Mouse (Mus musculus) layer of hippocampus, adult 8-10 months (tissue): Measurements from ENCODE around the gene Osbpl2. TPM values are rescaled to one million over a fixed set of nuclear protein-coding genes. Genes with fewer than 3 reads are reported as not detected.

ENCODE experiments used
- DNase-seq, 2 experiments: peaks; one replicate each; pipeline ENCODE4 v3.0.0; 2022; ENCODE audit warnings: low spot score in 2 of 2
- total RNA-seq, 4 experiments: library from RNA; stranded (reverse); gene quantifications; 2 replicates each; pipeline ENCODE4 v1.2.4; 2022

Gene Osbpl2
- total RNA-seq: 10 to 100 TPM; 49.3 to 57.5 (median 52.7) TPM

DNA sequence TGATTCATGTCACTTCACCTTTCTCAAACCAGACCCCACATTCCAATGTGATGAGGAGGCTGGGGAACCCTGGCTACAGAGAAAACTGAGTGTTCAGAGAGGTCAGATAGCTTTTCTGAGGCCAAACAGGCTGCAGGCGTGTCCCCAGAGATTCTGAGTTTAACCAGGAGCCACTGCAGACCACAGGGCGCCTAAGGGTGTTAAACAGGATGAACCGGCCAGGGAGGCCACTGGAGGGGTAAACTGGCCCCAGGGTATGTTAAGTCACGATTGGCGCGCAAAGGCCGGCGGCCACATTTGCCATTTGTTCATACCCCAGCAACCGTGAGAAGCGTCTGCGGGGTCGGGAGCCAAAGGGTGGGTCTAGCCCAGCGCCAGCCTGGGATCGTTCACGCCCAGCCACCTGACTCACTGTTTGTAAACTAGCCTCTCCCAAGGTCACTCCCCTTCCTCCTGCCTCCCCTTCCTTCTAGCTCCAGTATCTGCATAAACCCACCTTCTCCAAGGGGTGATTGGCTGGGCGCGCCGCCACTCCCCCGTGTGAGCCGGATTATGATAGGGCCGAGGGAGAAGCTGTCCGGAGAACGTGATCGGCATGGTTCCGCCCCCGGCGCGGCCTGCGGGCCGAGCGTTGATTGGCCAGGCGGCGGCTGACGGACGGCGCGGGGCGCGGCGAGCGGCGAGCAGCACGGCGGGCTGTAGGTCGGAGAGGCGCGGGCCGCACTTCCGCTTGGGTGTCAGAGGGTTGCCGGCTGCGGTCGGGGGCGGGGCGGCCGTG, at the start of gene Osbpl2:
Gene Osbpl2, plus strand, starts transcription at position 646 of the 778 bp plus-strand sequence.
- peak; percentile 99 to 100 for DNase-seq

DNA sequence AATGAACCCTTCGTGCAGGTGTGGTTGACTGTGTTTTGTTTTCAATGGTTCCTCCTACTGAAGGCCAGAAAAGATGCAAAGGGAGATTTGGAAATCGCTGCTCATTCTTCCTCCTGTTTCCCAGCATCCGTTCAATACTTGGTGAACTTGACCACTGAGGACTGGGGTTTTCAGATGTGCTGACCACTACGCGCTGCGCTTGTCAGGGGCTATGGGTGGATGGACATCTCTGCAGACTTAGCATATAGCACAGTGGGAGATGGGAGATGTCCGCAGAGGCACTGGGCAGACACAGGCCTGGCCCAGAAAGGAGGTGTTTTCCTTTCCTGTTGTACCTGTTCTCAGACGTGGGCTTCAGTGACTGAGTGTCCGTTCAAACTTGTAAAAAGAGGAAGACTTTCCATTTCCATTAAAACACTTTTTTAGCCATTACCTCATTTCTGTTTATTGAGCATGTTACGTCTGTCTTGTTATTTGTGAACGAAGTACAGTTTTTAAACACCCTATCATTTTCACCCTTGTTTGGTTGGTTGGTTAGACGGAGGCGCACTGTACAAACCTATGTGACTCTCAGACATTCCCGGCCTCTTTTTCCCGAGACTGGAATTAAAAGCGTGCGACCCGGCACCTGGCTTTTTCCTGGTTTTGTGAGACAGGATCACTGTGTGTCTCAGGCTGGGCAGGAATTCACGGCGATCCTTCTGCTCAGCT, 49.2 kb upstream of the Osbpl2 start:
- DNase-seq: no peak

DNA sequence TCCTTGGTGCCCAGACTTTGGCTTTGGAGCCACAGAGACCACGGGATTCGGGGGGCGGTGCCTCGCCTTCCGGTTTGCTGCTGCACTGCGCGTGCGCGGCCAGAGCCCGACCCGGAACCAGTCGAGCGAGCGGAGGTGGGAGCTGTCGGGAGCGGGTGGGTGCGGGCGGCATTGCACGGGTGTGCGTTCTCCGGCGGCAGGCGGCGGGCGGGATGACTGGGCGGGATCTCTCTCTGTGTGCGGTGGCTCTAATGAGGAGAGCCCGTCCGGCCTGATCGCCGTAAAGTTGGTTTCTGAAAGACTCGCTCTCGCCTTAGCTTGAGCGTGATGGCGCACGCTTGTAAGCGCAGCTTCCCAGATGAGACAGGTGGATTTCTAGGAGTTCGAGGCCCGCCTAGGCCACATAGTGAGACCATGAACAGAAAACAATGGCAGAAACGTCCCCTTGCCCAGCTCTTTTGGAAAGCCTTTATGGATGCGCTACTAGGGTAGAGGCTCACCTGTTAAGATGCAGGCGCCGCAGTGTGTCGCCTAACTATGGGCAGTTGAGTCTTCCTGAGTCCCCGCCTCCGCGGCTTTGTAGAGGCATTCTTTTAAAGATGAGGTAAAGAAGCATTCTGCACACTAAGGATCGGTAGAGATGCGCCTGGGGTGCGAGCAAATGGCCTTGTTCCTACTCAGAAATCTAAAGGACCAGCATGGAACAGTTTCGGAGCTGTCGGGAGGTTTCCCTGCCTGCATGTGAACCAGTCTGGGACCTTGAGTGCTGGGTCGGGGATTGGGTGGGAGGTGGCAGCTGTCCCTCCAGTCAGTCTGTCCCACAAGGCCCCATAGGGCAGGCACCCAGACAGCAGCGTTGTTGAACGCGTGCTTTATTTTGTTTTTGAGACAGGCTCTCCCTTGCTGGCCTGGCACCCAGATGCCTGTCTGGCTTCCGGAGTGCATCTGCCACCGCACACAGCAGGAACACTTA, 48.3 kb upstream of the Osbpl2 start, which contains the start of gene Mtg2:
Gene Mtg2, plus strand, starts transcription at position 108 of the 973 bp plus-strand sequence.
- peak; percentile 93 to 96 for DNase-seq

DNA sequence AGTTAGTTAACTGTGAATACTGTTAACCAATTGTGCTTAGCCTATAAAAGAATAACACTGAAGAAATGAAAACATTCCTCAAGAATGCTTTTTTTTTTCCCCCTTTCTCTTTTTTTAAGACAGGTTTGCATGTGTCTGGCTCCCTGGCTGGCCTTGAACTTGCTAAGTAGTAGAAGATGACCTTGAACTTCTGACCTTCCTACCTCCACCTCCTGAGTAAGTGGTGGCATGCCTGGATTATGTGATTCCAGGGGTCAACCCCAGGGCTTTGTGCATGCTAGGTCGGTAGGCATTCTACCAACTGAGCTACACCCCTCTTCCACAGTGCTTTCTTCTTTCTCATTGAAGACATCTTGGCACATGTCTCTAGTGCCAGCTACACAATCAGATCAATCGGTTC, 47.4 kb upstream of the Osbpl2 start:
- DNase-seq: no peak

DNA sequence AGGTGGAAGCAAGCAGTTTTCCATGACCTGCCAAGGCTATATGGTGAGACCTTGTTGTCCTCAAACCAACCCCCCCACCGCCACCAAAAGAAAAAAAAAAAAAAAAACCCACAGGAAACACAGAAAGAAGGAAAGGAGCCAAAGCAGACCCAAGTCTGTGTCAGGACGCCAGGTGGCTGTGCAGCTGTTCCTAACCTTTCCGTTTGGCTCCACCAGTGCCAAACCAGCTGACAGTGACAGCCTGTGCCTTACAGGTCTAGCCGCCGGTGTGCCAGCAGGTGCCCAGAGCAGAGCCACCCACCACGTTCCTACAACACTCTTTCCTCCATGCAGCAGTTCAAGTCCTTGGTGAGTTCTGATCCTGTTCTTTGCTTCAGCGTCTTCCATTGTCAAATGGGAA, 46.2 kb upstream of the Osbpl2 start:
- DNase-seq: no peak

DNA sequence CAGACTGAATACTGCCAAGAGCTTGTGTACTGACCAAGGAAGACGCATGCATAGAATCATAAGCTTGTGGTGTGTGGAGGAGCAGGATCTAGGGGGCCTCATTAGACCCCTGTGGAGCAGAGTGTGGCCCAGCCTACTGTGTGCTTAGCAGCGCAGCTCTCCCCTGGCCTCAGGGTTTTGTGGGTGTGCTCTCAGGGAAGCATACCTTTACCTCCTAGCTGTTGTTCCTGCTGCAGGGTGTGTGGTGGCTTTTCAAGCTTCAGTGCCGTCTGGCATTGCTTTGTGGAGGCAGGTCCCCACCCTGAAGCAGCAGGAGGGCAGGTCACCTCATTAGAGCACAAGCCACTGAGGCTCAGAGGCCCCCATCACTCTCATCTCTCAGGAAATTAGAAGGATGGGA, 41.5 kb upstream of the Osbpl2 start:
- DNase-seq: no peak

DNA sequence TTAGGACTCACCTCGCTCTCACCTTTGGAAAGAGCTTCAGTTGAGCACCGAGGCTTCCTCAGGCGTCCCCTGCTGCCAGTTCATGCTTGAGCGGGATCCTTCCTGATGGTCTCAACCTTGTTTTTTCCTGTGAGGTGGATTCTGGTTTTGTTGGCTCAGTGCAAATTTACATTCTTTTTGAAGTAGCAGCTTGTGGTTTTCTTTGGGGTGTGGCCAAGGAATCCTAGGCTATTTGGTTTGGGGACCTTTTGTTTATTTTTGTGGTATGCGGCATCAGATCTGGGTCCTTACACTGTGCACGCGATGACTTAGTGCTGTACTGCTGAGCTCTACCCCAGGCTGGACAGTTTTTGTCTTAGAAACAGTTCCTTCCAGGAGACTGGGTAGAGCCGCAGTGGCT, 38.4 kb upstream of the Osbpl2 start:
- DNase-seq: no peak

DNA sequence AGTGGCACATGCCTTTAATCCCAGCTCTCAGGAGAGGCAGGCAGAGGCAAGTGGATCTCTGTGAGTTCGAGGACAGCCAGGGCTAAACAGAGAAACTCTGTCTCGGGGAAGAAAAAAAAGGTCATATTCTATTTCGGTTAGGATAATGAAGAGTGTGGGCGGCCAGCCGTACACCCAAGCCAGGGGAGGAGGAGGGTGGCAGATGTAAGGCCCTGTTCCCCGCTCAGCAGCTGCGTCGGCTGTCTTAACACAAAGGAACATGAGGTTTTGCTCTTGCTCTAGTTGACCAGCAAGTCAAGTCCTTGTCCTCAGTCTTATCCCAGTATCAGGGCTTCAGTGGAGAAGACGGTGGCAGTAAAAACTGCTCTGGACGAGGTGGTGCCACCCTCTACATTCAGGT, 36.0 kb upstream of the Osbpl2 start:
- DNase-seq: no peak

DNA sequence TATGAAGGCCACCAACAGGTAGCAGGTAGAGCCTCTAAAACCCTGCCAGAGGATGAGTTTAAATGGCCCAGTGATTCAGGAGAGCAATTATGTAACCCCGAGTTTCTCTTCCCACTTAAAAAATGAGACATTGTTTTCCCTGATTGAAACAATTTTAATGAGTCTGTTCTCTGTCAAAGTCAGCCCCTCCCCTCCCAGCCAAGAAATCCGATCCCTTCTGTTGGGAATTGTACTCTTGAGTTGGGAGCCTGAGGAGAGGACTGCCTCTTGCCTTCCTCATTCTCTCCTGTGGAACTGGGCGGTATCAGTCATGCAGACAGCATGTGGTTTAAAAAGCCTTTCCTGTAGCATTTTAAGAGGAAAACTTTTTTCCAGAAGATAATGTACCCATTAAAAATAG, 34.5 kb upstream of the Osbpl2 start:
- no peak for DNase-seq

DNA sequence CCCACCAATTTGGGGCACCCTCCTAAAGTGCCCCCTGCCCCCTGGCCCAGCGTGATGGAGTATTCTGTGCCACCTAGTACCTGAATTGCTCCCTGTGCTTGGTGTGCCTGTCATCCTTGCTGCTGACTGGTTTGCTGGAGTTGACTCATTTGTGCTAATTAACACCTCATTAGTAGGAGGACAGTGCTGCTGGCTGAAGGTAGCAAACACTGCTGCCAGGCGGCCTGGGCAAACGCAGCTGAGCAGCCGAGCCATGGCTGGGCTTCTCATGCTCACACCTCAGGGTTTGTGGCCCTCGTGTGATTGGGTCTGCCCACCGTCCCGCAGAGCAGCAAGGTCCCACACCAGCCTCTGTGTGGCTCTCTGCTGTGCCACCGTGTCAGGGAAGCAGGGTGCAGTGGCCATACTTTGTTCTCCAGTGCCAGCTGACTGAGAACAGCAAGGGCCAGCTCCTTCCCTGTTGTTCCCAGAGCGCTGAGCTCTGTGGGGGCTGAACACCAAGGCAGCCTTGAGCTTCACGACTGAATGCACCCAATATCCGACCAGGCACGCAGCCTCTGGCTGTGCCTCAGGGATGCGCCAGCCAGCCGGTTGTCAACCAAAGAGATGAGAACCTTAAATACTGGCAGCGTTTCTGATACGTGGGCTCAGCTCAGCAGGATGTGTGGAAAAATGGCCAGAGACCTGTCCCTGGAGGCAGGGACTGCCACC, 33.0 kb upstream of the Osbpl2 start:
- DNase-seq: no peak

DNA sequence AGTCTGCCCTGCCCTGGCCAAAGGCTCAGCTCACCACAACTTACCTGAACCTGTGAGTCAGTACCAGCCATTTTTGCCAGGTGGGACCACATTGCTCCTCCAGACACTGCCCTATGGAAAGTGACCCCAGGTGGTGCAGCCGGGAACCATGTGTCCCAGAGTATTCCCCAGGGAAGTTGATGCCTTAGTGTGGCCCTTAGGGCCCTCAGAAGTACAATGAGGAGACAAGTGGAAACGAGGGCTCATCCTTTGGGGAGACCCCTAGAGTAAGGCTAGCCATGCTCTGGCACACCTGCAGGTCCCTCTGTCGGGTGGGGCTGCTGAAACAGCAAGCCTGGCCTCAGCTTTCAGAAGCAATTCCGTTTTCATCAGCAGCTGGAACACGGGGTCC, 32.5 kb upstream of the Osbpl2 start:
- DNase-seq: no peak

DNA sequence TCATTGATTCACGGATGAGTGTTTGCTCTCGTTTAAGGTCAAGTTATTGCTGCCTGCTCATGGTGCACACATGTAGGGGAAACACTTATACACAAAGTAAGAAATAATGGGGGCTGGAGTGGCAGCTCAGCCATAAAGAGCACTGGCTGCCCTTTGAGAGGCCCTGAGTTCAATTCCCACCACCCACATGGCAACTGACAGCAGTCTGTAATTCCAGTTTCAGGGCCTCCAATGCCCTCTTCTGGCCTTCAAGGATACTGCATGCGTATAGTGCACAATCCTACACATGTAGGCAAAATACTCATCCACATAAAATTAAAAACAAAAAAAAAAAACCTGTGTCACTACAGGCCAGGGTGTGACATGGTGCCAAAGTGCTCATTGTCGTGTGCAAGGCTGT, 31.6 kb upstream of the Osbpl2 start:
- no peak for DNase-seq

DNA sequence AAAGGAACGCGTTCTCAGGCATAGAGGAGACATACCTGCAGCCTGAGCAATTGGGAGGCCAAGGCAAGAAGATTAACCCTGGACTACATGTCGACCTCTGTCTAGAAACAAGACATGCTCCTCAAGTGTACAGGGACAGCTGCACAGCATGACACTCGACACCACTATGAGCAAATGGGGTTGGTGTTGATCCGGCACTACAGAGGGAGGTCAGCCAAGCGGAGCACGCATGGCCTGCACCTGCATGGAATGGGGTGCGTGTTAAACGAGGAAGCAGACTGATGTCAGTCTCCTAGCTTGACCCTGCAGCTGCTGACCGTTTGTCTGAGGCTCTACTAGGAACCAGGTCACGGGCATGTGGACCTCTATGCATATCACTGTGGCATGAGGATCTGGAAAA, 28.8 kb upstream of the Osbpl2 start:
- DNase-seq: no peak

DNA sequence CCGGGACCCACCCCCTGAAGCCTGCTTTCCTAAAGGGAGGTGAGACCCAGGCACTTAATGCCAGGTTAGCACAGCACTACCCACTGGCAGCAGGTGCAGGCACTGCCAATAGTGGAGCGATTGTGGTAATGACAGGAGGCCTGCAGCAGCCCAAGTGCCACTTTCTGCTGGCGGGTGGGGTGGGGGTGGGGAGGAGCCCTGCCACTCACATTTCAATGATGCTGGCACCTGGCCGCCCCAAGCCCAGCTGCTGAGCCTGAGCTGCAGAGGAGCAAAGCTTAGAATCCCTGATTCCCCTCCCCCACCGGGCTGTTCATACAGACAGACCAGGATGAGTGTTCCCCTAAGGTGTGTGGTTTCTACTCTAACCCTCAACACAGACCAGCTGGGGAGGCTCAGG, 23.4 kb upstream of the Osbpl2 start:
- DNase-seq: no peak

DNA sequence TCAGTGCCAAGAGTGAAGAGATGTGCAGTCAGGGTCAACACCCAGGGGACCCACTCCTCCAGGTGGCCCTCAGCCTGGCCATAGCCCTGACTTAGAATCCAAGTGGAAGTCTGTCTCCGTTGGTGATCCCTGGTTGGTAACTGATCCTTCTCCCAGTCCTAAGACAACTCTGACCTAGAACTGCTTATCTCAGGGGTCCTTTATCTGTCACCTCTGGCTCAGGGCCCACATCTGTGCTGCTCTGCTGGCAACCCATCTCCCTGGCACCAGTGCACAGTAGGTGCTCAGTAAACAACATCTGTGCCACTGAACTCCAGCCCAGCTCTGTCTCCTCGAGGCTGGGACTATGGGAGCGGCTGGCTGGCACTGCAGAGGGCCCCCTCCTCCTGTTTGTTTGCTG, 21.5 kb upstream of the Osbpl2 start:
- no peak for DNase-seq

DNA sequence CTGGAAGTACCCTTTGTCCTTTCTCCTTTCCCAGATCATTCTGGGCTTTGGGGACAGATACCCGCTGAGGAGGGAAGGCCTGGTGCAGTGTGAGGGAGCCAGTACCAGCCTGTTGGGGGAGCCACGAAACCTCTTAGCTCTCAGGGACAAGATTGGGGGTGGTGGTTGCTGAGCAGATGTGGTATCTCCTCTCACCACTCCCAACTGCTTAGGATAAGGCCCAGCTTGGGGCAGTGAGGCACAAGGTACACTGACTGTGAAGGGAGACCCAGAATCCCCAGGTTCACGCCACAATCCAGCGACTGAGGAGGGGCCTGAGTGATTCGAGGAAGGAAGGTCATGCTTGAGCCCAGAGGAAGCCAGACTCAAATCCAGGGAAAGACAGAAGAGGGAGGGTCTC, 20.9 kb upstream of the Osbpl2 start:
- no peak for DNase-seq

DNA sequence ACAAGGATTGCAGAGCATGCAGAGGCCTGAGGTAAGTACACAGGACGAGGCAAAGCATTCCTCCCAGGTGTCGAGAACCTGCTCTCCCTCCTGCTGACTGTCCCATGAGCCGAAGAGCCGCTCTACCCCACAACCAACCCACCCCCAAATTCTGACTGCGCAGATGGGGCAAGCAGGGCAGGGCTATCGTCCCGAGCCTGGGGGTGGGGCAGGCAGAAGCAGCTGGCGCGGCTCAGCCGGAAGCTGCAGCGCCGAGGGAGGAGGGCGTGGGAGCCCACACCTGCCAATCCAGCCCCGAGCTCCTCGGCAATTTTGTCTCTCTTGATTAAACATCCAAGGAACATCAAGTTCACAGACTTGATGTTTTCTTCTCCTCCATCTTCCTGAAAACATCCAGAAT, 19.6 kb upstream of the Osbpl2 start:
- DNase-seq: no peak

DNA sequence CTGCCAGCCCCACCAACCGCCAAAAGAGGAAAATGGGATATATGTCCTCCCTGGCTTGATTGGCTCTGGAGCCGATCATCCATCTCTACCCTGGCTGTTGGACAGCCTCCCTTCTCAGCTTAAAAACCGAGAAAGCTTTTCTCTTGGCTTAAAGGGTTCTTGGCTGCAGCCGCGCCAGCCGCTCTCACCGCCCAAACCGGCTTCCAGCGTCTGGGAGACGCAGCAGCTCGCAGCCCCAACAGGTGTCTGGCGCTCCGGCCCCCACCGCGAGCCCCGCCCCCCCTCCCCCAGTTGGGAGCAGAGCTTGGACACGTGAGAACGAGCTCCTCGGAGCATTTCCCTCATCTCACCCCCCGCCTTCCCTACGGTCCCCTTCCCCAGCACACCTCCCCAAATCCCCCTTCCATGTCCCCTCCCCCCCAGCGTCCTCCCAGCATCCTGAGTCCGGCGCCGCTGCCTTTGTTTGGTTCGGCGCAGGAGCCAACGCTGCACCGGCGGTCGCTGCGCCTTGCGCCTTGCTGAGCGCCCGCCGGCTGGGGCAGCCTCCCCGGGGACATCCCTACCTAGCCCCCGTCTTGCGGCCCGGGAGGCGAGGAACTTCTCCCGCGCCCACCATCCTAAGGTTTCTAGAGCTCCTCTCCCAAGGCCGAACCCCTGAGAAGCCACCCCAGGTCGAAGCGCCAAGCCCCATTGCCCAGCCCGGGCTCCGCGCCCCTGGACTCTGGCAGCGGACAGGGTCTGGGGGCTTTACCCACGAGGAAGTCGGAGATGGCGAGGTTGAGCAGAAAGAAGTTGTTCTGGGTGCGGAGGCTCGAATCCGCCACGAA, 15.7 kb upstream of the Osbpl2 start:
- DNase-seq: no peak

DNA sequence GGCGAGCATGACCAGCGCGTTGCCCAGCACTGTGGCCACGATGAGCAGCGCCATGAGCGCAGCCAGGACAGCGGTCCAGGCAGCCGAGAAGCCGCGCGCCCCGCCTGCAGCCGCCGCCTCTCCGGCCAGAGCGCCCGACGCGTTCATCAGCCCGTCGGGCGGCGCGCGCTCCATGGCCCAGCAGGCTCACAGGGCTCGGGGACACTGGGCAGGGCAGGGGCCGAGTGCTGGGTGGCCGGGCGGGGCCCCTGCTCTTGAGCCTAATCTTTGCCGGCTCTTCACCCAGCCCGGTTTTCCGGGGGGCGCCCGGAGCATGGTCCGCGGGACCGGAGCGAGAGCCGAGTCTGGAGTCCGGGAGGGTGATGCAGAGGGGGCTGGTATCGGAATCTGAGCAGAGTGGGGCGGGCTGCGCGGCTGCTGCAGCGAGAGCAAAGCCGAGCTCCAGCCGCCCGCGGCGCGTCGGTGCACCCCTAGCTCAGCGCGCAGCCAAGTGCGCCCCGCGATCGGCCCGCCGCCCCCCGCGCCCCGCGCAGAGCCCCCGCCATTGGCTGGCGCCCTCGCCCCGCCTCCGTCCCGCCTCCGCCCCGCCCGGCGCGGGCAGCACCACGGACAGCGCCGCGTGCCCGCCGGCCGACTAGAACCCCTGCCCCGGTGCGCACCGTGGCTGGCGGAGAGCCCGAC, 15.0 kb upstream of the Osbpl2 start, which contains the start of gene Hrh3:
Gene Hrh3, minus strand, starts transcription at position 511 of the 681 bp plus-strand sequence.
- no peak for DNase-seq
